Mouse (Mus musculus) heart, postnatal 0 days (tissue): Measurements from ENCODE around the gene Dag1. TPM values are rescaled to one million over a fixed set of nuclear protein-coding genes. Genes with fewer than 3 reads are reported as not detected.
A peak's percentile ranks its signal among the peaks of the same experiment; 100 is the strongest.

Source experiments
- ATAC-seq: fragments of 200-750 bp; cut with Nextera tagmentation; 2 replicates; pipeline ENCODE4 v1.8.0; 2017; ENCODE audit warnings: low read depth, moderate number of reproducible peaks, moderate library complexity; ENCODE audit not compliant: insufficient read depth
- DNase-seq: peaks from one replicate; pipeline ENCODE4 v3.0.0-alpha.2; 2016; ENCODE audit warnings: low spot score
- H3K27ac ChIP-seq: fragments of 300-500 bp; sonication (generic); 2 replicates; pipeline ENCODE4 v1.5.1; 2014; ENCODE audit warnings: low read depth, mild to moderate bottlenecking
- H3K27me3 ChIP-seq: fragments of 300-500 bp; sonication (generic); 2 replicates; pipeline ENCODE4 v1.6.1; 2014; ENCODE audit warnings: low read length, mixed read lengths; ENCODE audit not compliant: control insufficient read depth, insufficient read depth
- H3K36me3 ChIP-seq: fragments of 300-500 bp; sonication (generic); replicated peaks from 2 replicates; pipeline ENCODE4 v1.6.1; 2014; ENCODE audit warnings: low read length, mixed read lengths; ENCODE audit not compliant: control insufficient read depth, insufficient read depth
- H3K4me1 ChIP-seq: fragments of 300-500 bp; sonication (generic); 2 replicates; pipeline ENCODE4 v1.6.1; 2014; ENCODE audit warnings: antibody characterized with exemption; ENCODE audit not compliant: control insufficient read depth, insufficient read depth
- H3K4me2 ChIP-seq: fragments of 300-500 bp; sonication (generic); 2 replicates; pipeline ENCODE4 v1.6.1; 2014; ENCODE audit warnings: low read depth, mild to moderate bottlenecking, low read length, moderate library complexity
- H3K4me3 ChIP-seq: fragments of 300-500 bp; sonication (generic); 2 replicates; pipeline ENCODE4 v1.5.1; 2014; ENCODE audit warnings: low read depth, low read length
- H3K9ac ChIP-seq: fragments of 300-500 bp; sonication (generic); replicated peaks from 2 replicates; pipeline ENCODE4 v1.6.1; 2014; ENCODE audit warnings: low read depth, low read length, mixed read lengths
- H3K9me3 ChIP-seq: fragments of 300-500 bp; sonication (generic); replicated peaks from 2 replicates; pipeline ENCODE4 v1.6.1; 2016; ENCODE audit warnings: low read length; ENCODE audit not compliant: control insufficient read depth
- CTCF ChIP-seq: IDR thresholded peaks from 2 replicates; pipeline ENCODE4 v1.5.1; 2016; ENCODE audit warnings: antibody characterized with exemption, control low read depth, low read depth
- EP300 ChIP-seq: IDR thresholded peaks from 2 replicates; pipeline ENCODE4 v1.6.1; 2016; ENCODE audit warnings: antibody characterized with exemption, low read depth
- WGBS: fragments of 180-500 bp; shearing (Covaris S2); extraction: QIAGEN DNeasy Blood & Tissue Kit; methylation state at CpG from one replicate; pipeline ENCODE4 v1.1.7; 2014; 5-methylcytosine and 5-hydroxymethylcytosine counted together
- polyA plus RNA-seq: library from polyadenylated mRNA; unstranded; fragments of >200 nt; fragmentation: Nextera tagmentation; extraction: Ambion mirVana; gene quantifications from 2 replicates; pipeline ENCODE4 v1.2.1, GENCODE M21; 2015
- total RNA-seq: library from RNA; depleted of rRNA; stranded (reverse); fragments of >200 nt; gene quantifications from 2 replicates; pipeline ENCODE4 v1.2.3, GENCODE M21; 2014; ENCODE audit warnings: low replicate concordance

Gene Dag1
- total and polyA plus RNA-seq, 2 experiments from 2014 or later = 106 to 209 TPM

GRCm38 (mm10) chr9:108248957-108249356 is 14.8 kb downstream of the Dag1 start:
- no peak overlapping the region for H3K4me3 ChIP-seq
- no peak for TF ChIP-seq CTCF
- TF ChIP-seq EP300 = no peak
- no peak for ATAC-seq
- H3K9me3 ChIP-seq = no peaks in the 10 kb centered on the region
- no peaks in the 10 kb centered on the region for H3K27me3 ChIP-seq
- H3K36me3 ChIP-seq = peaks cover 38% of the 10 kb centered on the region
- WGBS = 57% methylated on average over 5 of the region's 5 CpGs
- no peak for DNase-seq
- no peak overlapping the region for H3K4me2 ChIP-seq
- H3K27ac ChIP-seq = 0 out of 2 replicates have a peak overlapping the region, but pooled peaks have one; percentile 20
- no peak overlapping the region for H3K9ac ChIP-seq
- H3K4me1 ChIP-seq = peaks cover 11% of the 10 kb centered on the region

GRCm38 (mm10) chr9:108244984-108245383 is 18.8 kb downstream of the Dag1 start:
- ATAC-seq (no peak), DNase-seq (no peak)
- H3K4me2 ChIP-seq = no peak overlapping the region
- WGBS = 54% methylated on average over 3 of the region's 3 CpGs
- TF ChIP-seq CTCF = peak; percentile 57
- TF ChIP-seq EP300 = no peak
- peaks cover 14% of the 10 kb centered on the region for H3K36me3 ChIP-seq
- no peaks in the 10 kb centered on the region for H3K27me3 ChIP-seq
- peaks cover 11% of the 10 kb centered on the region for H3K4me1 ChIP-seq
- H3K9me3 ChIP-seq = no peaks in the 10 kb centered on the region
- H3K27ac ChIP-seq = no peak overlapping the region
- H3K9ac ChIP-seq = no peak overlapping the region
- H3K4me3 ChIP-seq = no peak overlapping the region

GRCm38 (mm10) chr9:108244540-108244939 is 19.2 kb downstream of the Dag1 start:
- no peak for DNase-seq
- H3K27ac ChIP-seq = no peak overlapping the region
- TF ChIP-seq EP300 (no peak), CTCF (no peak)
- peaks cover 13% of the 10 kb centered on the region for H3K36me3 ChIP-seq
- H3K4me2 ChIP-seq = no peak overlapping the region
- no peak for ATAC-seq
- no peaks in the 10 kb centered on the region for H3K27me3 ChIP-seq
- H3K9ac ChIP-seq = no peak overlapping the region
- no peaks in the 10 kb centered on the region for H3K9me3 ChIP-seq
- H3K4me3 ChIP-seq = no peak overlapping the region
- 81% methylated on average over 3 of the region's 3 CpGs for WGBS
- H3K4me1 ChIP-seq = peaks cover 6% of the 10 kb centered on the region

GRCm38 (mm10) chr9:108239951-108240350 is 23.8 kb downstream of the Dag1 start:
- TF ChIP-seq EP300 (no peak), CTCF (no peak)
- no peaks in the 10 kb centered on the region for H3K9me3 ChIP-seq
- H3K27ac ChIP-seq = 0 out of 2 replicates have a peak overlapping the region, but pooled peaks have one; percentile 35
- peaks cover 6% of the 10 kb centered on the region; the same call in 1 of the 2 replicates for H3K36me3 ChIP-seq
- ATAC-seq = no peak
- H3K4me3 ChIP-seq = no peak overlapping the region
- WGBS = 44% methylated on average over 5 of the region's 5 CpGs
- H3K4me2 ChIP-seq = no peak overlapping the region
- no peaks in the 10 kb centered on the region for H3K27me3 ChIP-seq
- no peak overlapping the region for H3K9ac ChIP-seq
- H3K4me1 ChIP-seq = peaks cover 4% of the 10 kb centered on the region
- DNase-seq = no peak

- WGBS = 76% methylated on average over 3 of the region's 3 CpGs
- H3K4me1 ChIP-seq = peaks cover 6% of the 10 kb centered on the region
Observed at GRCm38 (mm10) chr9:108238831-108239230, 24.9 kb downstream of the Dag1 start.

GRCm38 (mm10) chr9:108238402-108238801 is 25.4 kb downstream of the Dag1 start:
- ATAC-seq (no peak), DNase-seq (no peak)
- Histone ChIP-seq H3K4me1 (peaks cover 6% of the 10 kb centered on the region), H3K36me3 (peaks cover 8% of the 10 kb centered on the region; the same call in 1 of the 2 replicates), H3K4me3 (no peak overlapping the region), H3K27ac (no peak overlapping the region), H3K9me3 (no peaks in the 10 kb centered on the region), H3K4me2 (no peak overlapping the region), H3K9ac (no peak overlapping the region), H3K27me3 (no peaks in the 10 kb centered on the region)
- WGBS = 57% methylated on average over 2 of the region's 2 CpGs
- TF ChIP-seq EP300 (no peak), CTCF (no peak)

More at GRCm38 (mm10) chr9:108238831-108239230, 24.9 kb downstream of the Dag1 start:
- peaks cover 4% of the 10 kb centered on the region; the same call in 1 of the 2 replicates for H3K36me3 ChIP-seq
- DNase-seq (no peak), ATAC-seq (no peak)
- no peaks in the 10 kb centered on the region for H3K9me3 ChIP-seq
- no peak overlapping the region for H3K27ac ChIP-seq
- H3K9ac ChIP-seq = no peak overlapping the region
- H3K4me2 ChIP-seq = no peak overlapping the region
- no peaks in the 10 kb centered on the region for H3K27me3 ChIP-seq
- TF ChIP-seq EP300 = no peak
- TF ChIP-seq CTCF = no peak
- H3K4me3 ChIP-seq = no peak overlapping the region
